Mouse (Mus musculus): Measurements from ENCODE around the gene Ltb.

GRCm38 (mm10) chr17:35198946-35199345 is 4.7 kb downstream of the Ltb start:
- no peak for TF ChIP-seq CTCF (IDR thresholded peaks at IDR 0.05)
- no peak for TF ChIP-seq EP300 (IDR thresholded peaks at IDR 0.05; ENCODE audit: insufficient read depth, low read depth, low read length)

All from heart, adult 2 months (tissue).